In genomic region chr16:76265874-76266273, GRCm38 (mm10) we compare ENCODE assay signal across 16 mouse cellular contexts.
"Had no signal": no experiment of that assay in that cellular context is flagged by ENCODE, and none has a peak within 500 bp of the region (broad histone marks: within the 10 kb centered on the region; RNA-seq: fewer than 3 reads in every experiment).

No protein-coding gene starts in this region.

- H3K36me3 ChIP-seq: liver, embryonic 12.5 days; midbrain, embryonic 13.5 days; midbrain, embryonic 15.5 days; neural tube, embryonic 12.5 days; stomach, embryonic 15.5 days had no signal

- DNase-seq: lung, adult 18-20 months; lung, postnatal 14 days; lung, postnatal 4 days; right cerebral cortex, postnatal 14 days; thymus, adult 2 months; thymus, postnatal 25 days; thymus, postnatal 4 days had no signal

- H3K9ac ChIP-seq: liver, embryonic 12.5 days; liver, embryonic 14.5 days; midbrain, embryonic 13.5 days; midbrain, embryonic 15.5 days; neural tube, embryonic 12.5 days; stomach, embryonic 15.5 days had no signal

- H3K4me2 ChIP-seq: liver, embryonic 12.5 days; midbrain, embryonic 13.5 days; midbrain, embryonic 15.5 days; neural tube, embryonic 12.5 days; stomach, embryonic 15.5 days had no signal

- H3K27me3 ChIP-seq: liver, embryonic 12.5 days; megakaryocyte, embryonic 14.5 days; midbrain, embryonic 13.5 days; midbrain, embryonic 15.5 days; neural tube, embryonic 12.5 days; stomach, embryonic 15.5 days had no signal

- H3K4me1 ChIP-seq: liver, embryonic 12.5 days; midbrain, embryonic 13.5 days; midbrain, embryonic 15.5 days; neural tube, embryonic 12.5 days; stomach, embryonic 15.5 days had no signal

- H3K27ac ChIP-seq: liver, embryonic 12.5 days; liver, embryonic 14.5 days; midbrain, embryonic 13.5 days; midbrain, embryonic 15.5 days; neural tube, embryonic 12.5 days; stomach, embryonic 15.5 days; stomach, postnatal 0 days had no signal

- H3K4me3 ChIP-seq: liver, embryonic 12.5 days; megakaryocyte, embryonic 14.5 days; midbrain, embryonic 13.5 days; midbrain, embryonic 15.5 days; neural tube, embryonic 12.5 days; stomach, embryonic 15.5 days had no signal

- H3K9me3 ChIP-seq: liver, embryonic 12.5 days; megakaryocyte, embryonic 14.5 days; midbrain, embryonic 13.5 days; midbrain, embryonic 15.5 days; neural tube, embryonic 12.5 days; stomach, embryonic 15.5 days had no signal

- ATAC-seq: liver, embryonic 12.5 days; lung, postnatal 0 days; midbrain, embryonic 13.5 days; midbrain, embryonic 15.5 days had no signal
